Mouse (Mus musculus) stomach, embryonic 14.5 days (tissue): ENCODE results near the gene Olfr464. TPM values are rescaled to one million over a fixed set of nuclear protein-coding genes. Genes with fewer than 3 reads are reported as not detected.

ENCODE experiments used
- ATAC-seq: fragments of 200-750 bp; cut with Nextera tagmentation; 2 replicates; pipeline ENCODE4 v1.8.0; 2017; ENCODE audit warnings: low read depth, moderate TSS enrichment; ENCODE audit not compliant: insufficient number of reproducible peaks, insufficient read depth, low FRiP score
- H3K27ac ChIP-seq: fragments of 300-500 bp; sonication (generic); 2 replicates; pipeline ENCODE4 v1.5.1; 2014; ENCODE audit warnings: mild to moderate bottlenecking, low read length, moderate library complexity, mixed read lengths
- H3K27me3 ChIP-seq: fragments of 300-500 bp; sonication (generic); 2 replicates; pipeline ENCODE4 v1.6.1; 2014; ENCODE audit warnings: low read length, control low read depth, mixed read lengths; ENCODE audit not compliant: control insufficient read depth, insufficient read depth
- H3K36me3 ChIP-seq: fragments of 300-500 bp; sonication (generic); 2 replicates; pipeline ENCODE4 v1.6.1; 2014; ENCODE audit warnings: mild to moderate bottlenecking, control low read depth, low read length, moderate library complexity, mixed read lengths; ENCODE audit not compliant: control insufficient read depth, insufficient read depth
- H3K4me1 ChIP-seq: fragments of 300-500 bp; sonication (generic); 2 replicates; pipeline ENCODE4 v1.6.1; 2014; ENCODE audit warnings: low read length, control low read depth, mixed read lengths; ENCODE audit not compliant: control insufficient read depth, insufficient read depth
- H3K4me2 ChIP-seq: fragments of 300-500 bp; sonication (generic); replicated peaks from 2 replicates; pipeline ENCODE4 v1.6.1; 2014; ENCODE audit warnings: low read depth, low read length, control low read depth
- H3K4me3 ChIP-seq: fragments of 300-500 bp; sonication (generic); 2 replicates; pipeline ENCODE4 v1.5.1; 2014; ENCODE audit warnings: low read depth, low read length, control low read depth
- H3K9ac ChIP-seq: fragments of 300-500 bp; sonication (generic); replicated peaks from 2 replicates; pipeline ENCODE4 v1.6.1; 2014; ENCODE audit warnings: low read depth, mild to moderate bottlenecking, control low read depth, low read length, moderate library complexity, mixed read lengths
- H3K9me3 ChIP-seq: fragments of 300-500 bp; sonication (generic); 2 replicates; pipeline ENCODE4 v1.6.1; 2016; ENCODE audit warnings: low read depth, low read length, control low read depth; ENCODE audit not compliant: control insufficient read depth
- WGBS: fragments of 180-500 bp; shearing (Covaris S2); extraction: QIAGEN DNeasy Blood & Tissue Kit; methylation state at CpG from one replicate; pipeline ENCODE4 v1.1.7; 2014; 5-methylcytosine and 5-hydroxymethylcytosine counted together
- polyA plus RNA-seq: library from polyadenylated mRNA; unstranded; fragments of >200 nt; fragmentation: Nextera tagmentation; extraction: Ambion mirVana; gene quantifications from 2 replicates; pipeline ENCODE4 v1.2.1, GENCODE M21; 2014

The Olfr464 gene
- not detected in 2 replicates for polyA plus RNA-seq

- ATAC-seq: no peak
- Histone ChIP-seq H3K4me2 (no peak within 1 kb of the TSS), H3K9me3 (no peaks in the 10 kb centered on the region; the same call in 1 of the 2 replicates), H3K36me3 (no peaks in the 10 kb centered on the region), H3K9ac (no peak within 1 kb of the TSS), H3K4me1 (no peaks in the 10 kb centered on the region), H3K27ac (no peak within 1 kb of the TSS), H3K4me3 (no peak within 1 kb of the TSS), H3K27me3 (no peaks in the 10 kb centered on the region)
- 26% methylated on average over 5 of the region's 5 CpGs for WGBS
Measured at GRCm38 (mm10) chr11:87920966-87921365, at the start of gene Olfr464. Gene Olfr464 (minus strand): TSS chr11:87920967.

- H3K9me3 ChIP-seq: no peaks in the 10 kb centered on the region
- H3K27me3 ChIP-seq: no peaks in the 10 kb centered on the region
- H3K36me3 ChIP-seq: no peaks in the 10 kb centered on the region
- no peaks in the 10 kb centered on the region for H3K4me1 ChIP-seq
- H3K4me3 ChIP-seq: no peak overlapping the region
- H3K4me2 ChIP-seq: peak overlapping the region; percentile 44; the same call in 1 of the 2 replicates
- WGBS: 21% methylated on average over 17 of the region's 20 CpGs
- ATAC-seq: no peak
- H3K9ac ChIP-seq: no peak overlapping the region
- no peak overlapping the region for H3K27ac ChIP-seq
Measured at GRCm38 (mm10) chr11:87968356-87969122, 47.8 kb upstream of the Olfr464 start.

GRCm38 (mm10) chr11:87967692-87968289, 47.0 kb upstream of the Olfr464 start:
- H3K36me3 ChIP-seq: no peaks in the 10 kb centered on the region
- peak overlapping the region; percentile 44 for H3K4me2 ChIP-seq
- ATAC-seq: no peak
- H3K9me3 ChIP-seq: no peaks in the 10 kb centered on the region
- 4% methylated on average over 17 of the region's 17 CpGs for WGBS
- no peak overlapping the region for H3K9ac ChIP-seq
- peak overlapping the region; percentile 11; the same call in 1 of the 2 replicates for H3K4me3 ChIP-seq
- H3K4me1 ChIP-seq: no peaks in the 10 kb centered on the region
- H3K27ac ChIP-seq: no peak overlapping the region
- no peaks in the 10 kb centered on the region for H3K27me3 ChIP-seq

- peak; percentile 49; the same call in 1 of the 2 replicates for ATAC-seq
- no peaks in the 10 kb centered on the region for H3K4me1 ChIP-seq
- 21% methylated on average over 10 of the region's 10 CpGs for WGBS
- H3K27ac ChIP-seq: no peak overlapping the region
- no peaks in the 10 kb centered on the region for H3K36me3 ChIP-seq
- no peaks in the 10 kb centered on the region for H3K27me3 ChIP-seq
- no peak overlapping the region for H3K9ac ChIP-seq
- H3K4me3 ChIP-seq: no peak overlapping the region
- H3K4me2 ChIP-seq: no peak overlapping the region
- no peaks in the 10 kb centered on the region for H3K9me3 ChIP-seq
Measured at GRCm38 (mm10) chr11:87966214-87966613, 45.4 kb upstream of the Olfr464 start.

GRCm38 (mm10) chr11:87965293-87965692, 44.5 kb upstream of the Olfr464 start:
- Histone ChIP-seq H3K4me1 (no peaks in the 10 kb centered on the region), H3K27ac (no peak overlapping the region), H3K9me3 (no peaks in the 10 kb centered on the region), H3K36me3 (no peaks in the 10 kb centered on the region), H3K4me2 (no peak overlapping the region), H3K9ac (no peak overlapping the region), H3K4me3 (no peak overlapping the region), H3K27me3 (no peaks in the 10 kb centered on the region)
- 43% methylated on average over 3 of the region's 3 CpGs for WGBS
- no peak for ATAC-seq

GRCm38 (mm10) chr11:87957066-87957465, 36.3 kb upstream of the Olfr464 start:
- Histone ChIP-seq H3K4me3 (no peak overlapping the region), H3K4me2 (no peak overlapping the region), H3K9me3 (no peaks in the 10 kb centered on the region), H3K27me3 (no peaks in the 10 kb centered on the region), H3K4me1 (no peaks in the 10 kb centered on the region), H3K27ac (no peak overlapping the region), H3K36me3 (no peaks in the 10 kb centered on the region), H3K9ac (no peak overlapping the region)
- WGBS: 35% methylated on average over 7 of the region's 7 CpGs
- no peak for ATAC-seq

GRCm38 (mm10) chr11:87955144-87955543, 34.4 kb upstream of the Olfr464 start:
- no peak overlapping the region for H3K9ac ChIP-seq
- H3K36me3 ChIP-seq: no peaks in the 10 kb centered on the region
- no peaks in the 10 kb centered on the region for H3K27me3 ChIP-seq
- no peak overlapping the region for H3K4me3 ChIP-seq
- 7% methylated on average over 1 of the region's 1 CpGs for WGBS
- H3K4me1 ChIP-seq: no peaks in the 10 kb centered on the region
- H3K9me3 ChIP-seq: no peaks in the 10 kb centered on the region
- H3K27ac ChIP-seq: no peak overlapping the region
- ATAC-seq: no peak
- no peak overlapping the region for H3K4me2 ChIP-seq

GRCm38 (mm10) chr11:87949990-87950389, 29.2 kb upstream of the Olfr464 start:
- WGBS: 0% methylated on average over 2 of the region's 2 CpGs
- no peak overlapping the region for H3K9ac ChIP-seq
- H3K36me3 ChIP-seq: no peaks in the 10 kb centered on the region
- H3K9me3 ChIP-seq: no peaks in the 10 kb centered on the region
- H3K27me3 ChIP-seq: no peaks in the 10 kb centered on the region
- H3K4me1 ChIP-seq: no peaks in the 10 kb centered on the region
- no peak overlapping the region for H3K4me2 ChIP-seq
- no peak overlapping the region for H3K4me3 ChIP-seq
- no peak for ATAC-seq
- no peak overlapping the region for H3K27ac ChIP-seq
